Mouse (Mus musculus): ENCODE data around the gene Brd3.
A peak's percentile ranks its signal among the peaks of the same experiment; 100 is the strongest.

The Brd3 gene

DNA sequence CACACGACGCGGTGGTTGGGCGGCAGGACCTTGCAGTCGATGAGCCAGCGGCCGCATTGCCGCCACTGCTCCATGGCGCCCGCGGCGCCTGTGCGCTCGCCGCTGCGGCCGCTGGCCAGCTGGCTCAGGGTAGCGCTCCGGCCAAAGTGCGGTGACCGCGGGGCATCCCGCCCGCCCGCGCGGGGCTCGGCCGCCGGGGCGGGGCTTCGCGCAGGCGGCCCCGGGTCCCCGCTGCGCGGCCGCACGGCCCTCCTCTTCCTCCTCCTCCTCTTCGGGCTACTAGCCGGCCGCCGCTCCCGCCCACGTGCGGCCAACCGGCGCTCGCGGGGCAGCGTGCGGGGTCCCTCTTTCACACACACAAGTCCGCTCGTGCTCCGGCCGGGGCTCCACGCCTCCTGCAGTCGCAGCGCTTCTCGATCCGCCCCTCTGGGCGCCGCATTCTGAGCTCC lies 81.0 kb downstream of the Brd3 start:
- peak; percentile 61 for DNase-seq (ENCODE audit: low spot score)

DNA sequence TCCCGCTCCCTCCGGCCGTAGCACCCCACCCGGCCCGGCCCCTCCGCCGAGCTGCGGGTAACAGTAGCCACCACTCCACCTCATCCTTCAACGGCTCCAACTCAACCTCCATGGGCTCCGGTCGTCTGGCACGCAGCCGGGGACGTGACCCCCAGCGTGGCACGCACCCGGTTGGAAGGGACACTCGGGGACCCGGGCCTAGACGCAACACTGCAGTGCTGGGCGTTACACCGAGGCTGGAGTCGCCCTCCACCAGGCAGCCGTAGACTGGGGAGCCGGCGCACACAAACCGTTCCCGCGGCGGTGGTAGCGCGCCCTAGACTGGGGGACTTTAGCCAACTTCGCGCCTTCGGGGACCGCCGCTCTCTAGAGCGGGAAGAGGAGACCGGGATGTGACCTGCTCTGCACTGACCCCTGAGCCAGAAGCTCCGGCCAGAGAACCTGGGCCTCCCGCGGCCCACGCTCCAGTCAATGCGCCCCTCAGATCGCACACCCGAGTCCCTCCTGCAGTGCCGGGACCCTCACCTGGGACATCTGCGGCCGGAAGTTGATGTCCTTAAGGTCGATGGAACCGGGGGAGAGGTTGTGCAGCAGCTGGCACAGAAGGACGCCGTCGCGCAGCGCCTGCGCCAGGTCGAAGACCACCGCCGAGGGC lies 81.6 kb downstream of the Brd3 start:
- no peak for DNase-seq (ENCODE audit: low spot score)

DNA sequence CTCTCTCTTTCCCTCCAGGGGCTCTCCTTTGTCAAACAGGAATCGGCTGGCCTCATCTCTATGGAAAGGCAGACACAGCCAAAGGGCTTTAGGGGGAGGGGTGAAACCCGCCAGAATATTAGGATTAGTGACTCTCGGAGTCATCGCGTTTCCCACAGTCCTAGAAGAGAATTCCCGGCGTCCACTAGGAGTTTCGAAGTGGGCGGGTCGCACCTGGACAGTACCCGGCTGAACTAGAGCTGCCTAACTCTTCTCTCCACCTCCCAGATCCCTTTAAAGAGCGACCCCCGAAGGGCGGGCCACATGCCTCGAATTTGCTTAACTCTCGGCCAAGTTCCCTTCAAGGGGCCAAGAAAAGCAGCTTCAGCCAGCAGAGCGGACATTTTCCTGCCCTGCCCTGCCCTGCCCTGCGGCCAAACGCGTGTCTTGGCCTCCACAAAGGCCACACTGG lies 82.3 kb downstream of the Brd3 start:
- DNase-seq (ENCODE audit: low spot score) = no peak

DNA sequence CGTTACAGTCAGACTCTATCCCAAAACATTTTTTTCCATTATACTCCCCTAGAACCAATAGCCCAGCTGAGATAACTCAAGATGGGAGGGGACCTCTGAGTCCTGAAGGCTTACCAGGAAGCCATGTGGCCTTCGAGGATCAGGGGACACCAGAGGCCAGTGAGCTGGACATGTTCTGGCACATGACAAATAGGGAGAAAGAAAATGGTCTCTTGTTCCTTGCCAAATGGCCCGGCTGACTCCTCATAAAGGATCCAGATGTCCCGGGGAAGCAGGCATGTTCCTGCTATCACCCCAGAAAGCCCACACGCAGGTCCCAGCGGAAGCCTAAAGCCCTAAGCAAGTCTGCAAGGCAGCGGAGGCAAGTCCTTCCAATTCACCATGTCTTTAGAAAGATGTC lies 83.9 kb downstream of the Brd3 start:
- no peak for DNase-seq (ENCODE audit: low spot score)

DNA sequence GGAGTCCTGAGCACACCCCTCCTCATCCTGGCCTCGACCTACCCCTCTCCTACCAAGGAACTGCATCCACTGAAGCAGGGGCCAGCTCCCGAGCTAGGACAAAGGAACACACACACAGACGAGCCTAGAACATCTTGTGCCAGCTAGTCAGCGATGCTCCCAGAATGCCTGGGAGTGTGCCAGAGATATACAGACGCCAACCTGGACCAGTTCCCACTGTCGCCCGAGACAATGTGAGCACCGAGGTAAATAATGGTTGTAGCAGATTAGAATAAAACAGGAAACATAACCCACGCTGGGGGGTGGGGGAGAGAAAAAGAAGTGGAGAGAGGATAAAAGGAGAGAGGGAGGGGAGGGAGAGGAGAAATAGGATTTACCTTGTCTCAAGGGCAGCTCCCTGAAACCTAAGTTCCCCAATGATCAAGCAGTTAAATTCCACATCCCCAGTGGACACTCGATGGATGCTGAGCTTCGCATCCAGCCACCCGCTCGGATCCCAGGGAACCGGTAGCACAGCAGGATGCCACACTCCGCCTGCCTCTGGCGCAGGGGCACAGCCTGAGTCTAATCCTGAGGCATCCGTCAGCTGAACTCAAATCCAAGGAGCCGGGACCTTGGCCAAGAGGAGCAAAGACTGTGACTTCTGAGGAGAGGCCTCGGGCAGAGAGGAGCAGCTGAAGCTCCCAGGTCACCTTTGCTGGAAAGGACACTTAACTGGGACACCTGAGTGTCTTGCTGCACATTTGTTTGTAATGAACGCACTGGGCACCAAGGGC lies 86.0 kb downstream of the Brd3 start:
- DNase-seq (ENCODE audit: low spot score) = peak; percentile 71

DNA sequence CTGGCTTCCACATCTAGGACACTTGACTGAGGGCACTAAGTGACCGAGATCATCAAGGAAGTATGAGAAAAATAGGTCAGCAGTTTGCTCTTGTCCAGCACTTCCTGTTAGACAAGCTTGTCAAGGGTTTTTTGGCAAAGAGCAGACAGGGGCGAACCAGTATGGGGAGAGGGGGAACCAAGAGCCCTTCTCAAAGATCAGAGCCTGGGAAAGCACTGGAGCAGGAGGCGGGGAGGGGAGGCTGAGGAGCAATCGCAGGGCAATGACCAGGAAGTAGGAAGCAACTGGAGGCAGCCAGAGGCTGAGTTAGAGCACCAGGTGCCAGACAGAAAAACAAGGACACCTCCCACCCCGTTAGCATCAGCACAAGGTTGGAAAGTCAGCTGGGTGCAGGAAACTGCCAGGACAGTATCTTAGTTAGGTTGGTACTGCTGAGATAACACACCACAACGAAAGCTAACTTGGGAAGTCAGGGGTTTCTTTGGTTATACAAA lies 88.8 kb downstream of the Brd3 start:
- peak; percentile 74 for DNase-seq (ENCODE audit: low spot score)

DNA sequence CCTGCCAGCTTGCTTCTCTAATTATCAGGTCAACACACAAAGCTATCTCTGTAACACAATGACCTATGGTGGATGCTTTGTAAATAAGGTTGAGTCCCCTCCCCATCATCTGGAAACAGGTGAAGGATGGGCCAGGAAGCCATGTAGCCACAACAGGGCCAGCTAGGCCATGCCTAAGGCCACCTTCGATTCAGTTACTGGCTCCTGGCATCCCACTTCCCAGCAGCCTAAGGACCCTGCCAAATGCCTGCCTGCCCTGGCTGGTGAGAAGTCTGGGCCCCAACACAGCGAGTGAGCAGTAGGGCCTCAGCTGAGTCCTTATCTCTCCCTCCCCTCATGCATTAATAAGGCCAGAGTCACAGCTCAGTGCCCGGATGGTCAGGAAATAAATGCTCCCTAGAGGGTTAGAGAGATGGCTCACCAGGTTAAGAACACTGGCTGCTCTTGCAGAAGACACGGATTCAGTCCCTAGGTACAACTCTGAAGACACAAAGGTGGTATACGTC lies 89.8 kb downstream of the Brd3 start:
- DNase-seq (ENCODE audit: low spot score) = no peak

DNA sequence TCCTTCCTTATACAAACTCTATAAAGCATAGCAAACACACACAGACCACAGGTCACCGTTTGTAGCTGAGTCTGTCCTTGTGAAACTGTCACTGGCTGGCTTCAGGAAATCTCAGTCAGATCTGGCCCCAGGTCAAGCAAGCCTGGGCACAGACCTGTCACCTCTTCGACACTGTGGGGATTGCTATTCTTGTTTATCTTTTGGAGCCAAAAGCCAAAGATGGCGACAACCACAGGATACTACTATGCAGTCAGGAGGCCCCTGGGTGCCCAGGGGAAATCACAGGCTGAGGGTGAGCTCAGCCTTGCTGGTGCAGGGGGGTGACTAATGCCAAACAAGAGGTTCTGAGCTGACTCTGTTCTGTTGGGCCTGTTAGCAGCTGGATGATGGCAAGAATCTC lies 91.0 kb downstream of the Brd3 start:
- peak; percentile 75 for DNase-seq (ENCODE audit: low spot score)

DNA sequence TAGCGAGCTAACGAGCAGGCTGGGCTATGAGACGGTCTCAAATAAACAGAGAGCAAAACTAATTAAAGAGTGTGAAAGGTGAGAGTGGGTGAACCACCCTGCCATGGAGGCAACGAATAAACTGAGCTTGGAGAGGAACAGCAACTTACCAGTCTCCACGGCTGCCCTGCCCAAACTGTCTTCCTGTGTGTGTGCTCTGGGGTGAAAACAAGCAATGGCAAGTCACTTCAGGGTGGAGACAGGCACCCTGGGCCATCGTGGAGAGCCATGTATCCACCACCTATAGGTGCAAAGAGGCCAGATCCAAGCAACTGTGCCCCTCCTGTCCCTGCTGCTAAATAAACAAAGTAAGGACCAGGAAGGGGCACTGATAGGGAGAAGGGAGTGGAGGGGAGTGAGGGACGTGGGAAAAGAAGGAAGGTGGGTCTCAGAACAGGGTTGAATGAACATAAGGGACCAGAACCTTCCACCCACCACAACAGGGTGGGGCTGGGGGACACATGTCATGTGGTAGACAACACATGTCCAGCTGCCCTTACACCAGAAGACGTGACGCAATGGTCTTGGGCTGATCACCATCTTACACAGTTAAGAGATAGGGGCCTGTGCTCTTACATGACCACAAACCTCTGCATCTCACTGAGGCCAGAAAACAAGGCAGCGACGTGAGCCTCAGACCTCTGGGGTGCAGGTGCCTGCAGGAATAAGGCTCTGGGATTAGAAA lies 92.2 kb downstream of the Brd3 start:
- DNase-seq (ENCODE audit: low spot score) = no peak

DNA sequence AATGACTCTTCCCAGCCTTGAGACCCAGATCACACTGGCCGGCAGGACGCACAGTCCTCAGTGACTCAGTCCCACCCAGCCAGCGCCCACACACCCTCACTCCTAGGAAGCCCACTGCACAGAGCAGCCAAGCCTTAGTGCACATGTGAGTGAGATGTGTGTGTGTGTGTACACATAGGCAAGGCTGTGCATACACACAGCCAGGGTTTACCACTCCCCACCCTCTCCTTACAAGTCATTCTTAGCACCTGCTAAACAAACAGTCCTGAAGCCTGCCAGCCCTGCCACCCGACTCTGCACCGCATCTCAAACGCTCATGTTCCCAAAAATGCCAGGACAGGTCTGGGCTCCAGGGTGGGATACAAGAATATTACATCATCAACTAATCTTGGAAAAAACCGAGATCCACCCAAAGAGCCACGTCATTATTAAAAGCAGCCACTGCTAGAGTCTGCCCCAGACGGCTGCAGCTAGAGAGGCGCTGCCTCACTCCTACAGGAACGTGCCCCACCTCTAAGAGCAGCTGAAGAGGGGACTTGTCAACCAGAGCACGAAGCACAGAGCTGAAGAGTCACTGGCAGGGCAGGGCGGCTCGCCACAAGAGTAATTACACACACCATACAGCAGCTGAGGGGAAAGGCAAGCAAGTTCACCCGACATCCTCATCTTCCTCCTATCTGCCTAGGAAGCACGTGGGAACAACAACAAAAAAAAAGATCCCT lies 93.4 kb downstream of the Brd3 start:
- peak; percentile 43 for DNase-seq (ENCODE audit: low spot score)

DNA sequence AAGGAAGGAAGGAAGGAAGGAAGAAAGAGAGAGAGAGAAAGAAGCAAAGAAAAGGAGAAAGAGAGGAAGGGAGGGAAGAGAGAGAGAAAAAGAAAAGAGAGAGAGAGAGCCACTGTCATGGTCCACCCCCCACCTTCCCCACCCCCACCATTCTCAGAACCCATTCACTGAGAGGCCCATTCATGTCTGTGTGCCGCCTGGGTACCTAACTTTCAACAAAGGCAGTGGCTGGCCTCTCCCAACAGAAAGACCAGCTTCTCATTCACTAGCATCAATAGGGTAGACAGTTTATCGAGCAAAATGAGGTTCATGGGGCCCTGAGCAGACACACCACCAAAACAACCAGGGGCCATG lies 93.9 kb downstream of the Brd3 start:
- no peak for DNase-seq (ENCODE audit: low spot score)

DNA sequence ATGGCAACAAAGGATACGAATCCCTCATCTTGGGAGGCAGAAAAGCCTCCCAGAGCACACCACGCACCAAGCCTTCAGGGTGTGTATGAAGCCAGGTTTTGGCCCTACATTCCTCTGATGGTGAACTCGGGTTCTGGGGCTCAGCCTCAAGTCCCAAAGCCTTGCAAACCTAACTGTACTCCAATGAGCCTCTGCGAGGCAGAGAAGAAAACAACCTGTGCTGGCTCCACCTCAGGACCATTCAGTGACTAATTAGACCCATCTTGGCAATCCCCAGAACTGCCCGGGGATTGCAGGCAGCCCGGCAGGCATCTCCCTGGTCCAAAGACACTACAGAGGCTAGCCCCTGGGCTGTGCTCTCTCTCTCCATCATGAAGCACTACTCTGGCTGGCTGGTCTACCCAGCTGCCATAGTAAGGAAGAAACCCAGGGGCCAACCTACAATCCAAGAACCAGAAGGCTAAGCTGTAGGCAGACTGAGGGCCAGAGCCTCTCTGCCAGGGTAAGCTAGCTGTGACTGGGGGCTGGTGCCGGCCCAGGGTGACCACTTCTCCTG lies 95.1 kb downstream of the Brd3 start:
- DNase-seq (ENCODE audit: low spot score) = no peak

DNA sequence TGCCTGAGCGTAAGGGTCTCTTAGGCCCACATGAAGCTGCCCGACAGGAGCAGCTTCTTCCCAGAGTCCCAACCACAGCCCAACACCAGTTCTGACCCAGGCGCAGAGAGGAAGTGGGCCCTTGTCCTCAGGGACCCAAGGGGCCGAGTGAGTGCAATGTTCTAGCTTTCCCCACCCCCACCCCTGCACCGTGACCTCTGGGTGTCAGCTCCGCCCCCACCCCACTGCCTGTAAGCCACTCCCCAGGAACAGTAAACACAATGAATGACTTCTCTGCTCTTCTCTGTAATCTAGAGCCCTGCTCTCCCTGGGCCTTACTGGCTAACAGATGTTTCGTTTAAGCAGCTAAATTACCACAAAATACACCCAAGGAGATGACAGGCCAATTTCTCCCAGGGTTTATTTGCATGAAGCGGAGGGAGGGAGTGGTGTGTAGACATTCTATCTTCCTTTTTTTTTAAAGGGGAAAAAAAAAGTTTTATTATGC lies 95.7 kb downstream of the Brd3 start:
- no peak for DNase-seq (ENCODE audit: low spot score)

DNA sequence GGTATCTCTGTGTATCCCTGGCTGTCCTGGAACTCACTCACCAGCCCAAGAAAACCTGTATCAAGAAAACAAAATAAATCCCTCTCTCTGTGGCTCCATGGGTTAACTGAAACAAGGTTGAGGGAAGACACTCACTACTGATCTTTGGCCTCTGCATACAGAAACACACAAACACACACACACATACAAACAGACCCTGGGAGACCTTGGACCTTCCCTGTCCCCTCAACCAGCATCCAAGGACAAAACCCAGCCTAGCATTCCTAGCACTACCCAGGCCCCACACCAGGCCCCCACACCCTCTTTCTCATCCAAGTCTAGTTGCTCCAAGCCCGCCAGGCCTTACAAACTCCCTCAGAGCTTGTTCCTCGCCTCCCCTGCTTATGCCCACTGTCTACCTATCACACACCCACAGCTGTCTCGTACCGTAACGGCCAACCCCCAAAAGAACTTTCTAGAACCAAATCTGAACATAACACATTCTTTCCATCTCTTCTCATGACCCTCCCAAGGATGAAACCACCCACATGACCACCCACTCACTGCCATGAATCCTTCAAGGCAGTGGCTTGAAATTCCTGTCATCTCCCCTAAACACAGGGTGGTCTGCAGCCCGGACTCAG lies 96.8 kb downstream of the Brd3 start:
- no peak for DNase-seq (ENCODE audit: low spot score)

DNA sequence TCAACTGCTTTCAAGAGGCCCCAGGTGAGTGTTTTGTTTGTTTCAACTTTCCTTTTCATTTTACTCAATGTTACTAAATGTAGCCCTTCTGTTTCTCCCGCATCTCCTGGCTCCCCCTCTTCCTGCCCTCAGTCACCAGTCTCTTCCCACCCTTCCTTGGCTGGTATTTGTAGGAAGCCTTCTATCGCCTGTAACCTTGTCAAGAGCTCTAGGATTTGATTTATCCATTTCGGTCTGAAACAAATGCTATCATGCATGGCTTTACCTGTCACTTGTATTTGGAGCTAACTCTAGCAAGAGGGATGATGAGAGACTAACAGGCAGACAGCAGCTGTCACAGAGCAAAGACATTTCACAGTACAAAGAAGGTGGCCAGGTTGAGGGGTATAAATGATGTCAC lies 99.3 kb downstream of the Brd3 start:
- DNase-seq (ENCODE audit: low spot score) = no peak

DNA sequence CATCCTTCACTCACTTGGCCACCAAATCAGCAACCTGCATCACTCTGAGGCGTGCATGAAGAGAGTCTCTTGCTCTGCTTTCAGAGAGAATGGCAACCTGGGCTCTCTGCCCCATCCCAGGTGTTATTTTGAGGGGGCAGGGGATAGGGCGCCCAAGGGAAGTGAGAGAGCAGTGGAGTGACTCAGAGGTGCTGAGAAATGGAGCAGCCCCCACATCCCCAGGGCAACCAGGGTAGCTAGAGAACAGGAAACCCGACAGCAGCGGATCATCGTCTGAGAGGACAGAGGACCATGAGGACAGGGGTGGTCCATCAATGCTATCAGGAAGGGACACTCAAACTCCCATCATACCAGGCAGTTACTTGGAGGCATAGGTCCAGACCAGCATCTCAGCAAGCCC lies 100.5 kb downstream of the Brd3 start:
- no peak for DNase-seq (ENCODE audit: low spot score)

DNA sequence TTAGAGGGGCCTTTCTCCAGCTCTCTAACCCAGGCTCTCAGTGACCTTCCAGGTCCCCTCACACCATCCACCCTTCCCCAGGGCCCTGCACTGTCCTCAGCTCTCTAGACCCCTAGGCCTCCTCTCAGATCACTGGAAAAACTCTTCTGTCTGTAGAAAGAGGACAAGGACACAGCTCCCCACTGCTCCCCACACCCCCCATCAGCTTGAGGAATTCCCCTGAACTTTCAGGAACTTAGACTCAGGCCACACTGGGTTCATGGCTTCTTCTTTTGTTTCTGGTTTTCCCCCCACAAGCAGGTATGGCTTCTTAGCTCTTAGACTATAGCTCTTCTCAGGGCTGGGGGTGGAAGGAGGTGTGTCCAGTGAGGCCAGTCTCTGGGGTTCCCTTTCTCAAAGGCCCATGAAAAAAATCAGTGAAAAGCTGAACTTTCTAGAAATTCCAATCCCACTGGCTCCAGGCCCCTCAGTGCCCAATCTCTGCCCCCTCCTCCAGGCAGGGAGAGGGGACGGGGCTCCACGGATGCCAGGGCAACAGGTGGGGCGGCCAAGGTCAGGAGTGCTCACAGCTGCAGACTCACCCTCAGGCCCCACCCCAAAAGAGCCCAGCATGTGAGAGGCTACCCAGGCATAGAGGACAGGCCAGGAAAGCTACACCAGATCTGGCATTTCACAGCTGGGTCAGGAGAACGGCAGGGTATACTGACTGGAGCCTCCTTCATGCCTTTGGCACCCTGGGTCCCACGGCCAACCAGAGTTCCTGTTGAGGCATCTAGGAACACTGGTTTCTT lies 102.2 kb downstream of the Brd3 start:
- no peak for DNase-seq (ENCODE audit: low spot score)

DNA sequence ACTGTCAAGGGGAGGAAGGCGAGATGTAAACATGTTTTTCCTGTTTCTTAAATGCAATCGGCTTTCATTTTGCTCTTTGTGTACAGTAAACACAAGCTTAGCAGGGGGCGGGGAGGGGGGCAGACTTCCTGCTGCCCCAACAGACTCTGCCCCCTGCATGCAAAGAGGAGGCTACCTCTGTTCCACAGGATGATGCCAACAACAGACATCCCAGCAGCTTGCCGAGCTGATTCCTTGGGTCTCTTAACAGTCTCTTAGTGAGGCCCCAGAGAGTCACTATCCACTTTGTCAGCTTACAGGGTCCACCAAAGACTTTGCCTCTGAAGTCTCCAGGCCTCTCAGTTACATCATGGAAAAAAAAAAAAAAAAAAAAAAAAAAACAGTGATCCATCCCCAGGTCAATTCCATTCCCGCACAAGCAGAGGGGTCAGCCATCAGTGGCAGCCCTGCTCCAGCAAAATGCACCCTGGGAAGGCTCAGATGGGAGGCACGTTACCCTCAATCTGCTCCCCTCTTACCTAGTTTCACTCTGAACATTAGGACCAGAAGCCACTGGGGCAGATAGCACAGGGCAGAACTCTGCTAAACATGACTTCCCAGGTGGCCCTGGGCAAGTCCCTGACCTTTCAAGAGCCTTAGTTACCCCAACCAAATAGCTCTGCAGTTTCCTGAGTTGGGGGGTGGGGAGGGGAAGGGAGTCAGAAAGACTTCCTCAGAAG lies 102.9 kb downstream of the Brd3 start:
- DNase-seq (ENCODE audit: low spot score) = no peak

DNA sequence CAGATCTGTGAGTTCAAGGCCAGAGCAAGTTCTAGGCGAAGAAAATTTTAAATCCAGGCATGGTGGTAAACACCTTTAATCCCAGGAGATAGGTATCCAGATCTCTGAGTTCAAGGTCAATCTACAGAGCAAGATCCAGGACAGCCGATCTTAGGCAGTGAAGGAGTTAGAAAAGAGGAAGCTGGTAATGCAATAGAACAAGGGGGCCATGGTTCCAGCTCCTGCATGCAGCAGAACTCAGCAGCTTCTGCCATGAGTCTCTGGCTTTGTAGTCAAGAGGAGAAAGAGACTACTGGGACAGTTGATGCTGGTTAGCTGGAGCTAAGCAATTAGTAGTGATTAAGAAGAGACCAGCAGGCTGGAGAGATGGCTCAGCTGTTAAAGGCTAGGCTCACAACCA lies 105.9 kb downstream of the Brd3 start:
- no peak for DNase-seq (ENCODE audit: low spot score)

DNA sequence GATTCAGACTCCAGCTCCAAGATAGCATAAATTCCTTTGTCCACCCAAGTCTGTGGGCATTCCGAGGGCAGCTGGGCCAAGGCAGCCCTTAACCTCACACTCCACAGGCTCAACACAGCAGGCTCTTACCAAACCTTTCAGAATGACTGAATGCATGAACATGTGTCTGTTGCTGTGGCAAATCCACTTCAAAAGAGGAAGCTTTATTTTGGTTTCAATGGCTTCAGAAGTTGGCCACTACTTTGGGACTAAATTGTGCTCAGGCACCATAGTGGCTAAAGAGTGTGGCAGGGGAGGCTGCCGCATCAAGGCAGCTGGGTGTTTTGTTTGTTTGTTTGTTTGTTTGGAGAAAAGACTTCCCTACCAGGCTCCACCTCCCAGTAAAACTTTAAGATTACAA lies 107.4 kb downstream of the Brd3 start:
- DNase-seq (ENCODE audit: low spot score) = no peak

Measured in urinary bladder, postnatal 14 days (tissue).